Mouse (Mus musculus): ENCODE data around the gene Kif23.

DNA sequence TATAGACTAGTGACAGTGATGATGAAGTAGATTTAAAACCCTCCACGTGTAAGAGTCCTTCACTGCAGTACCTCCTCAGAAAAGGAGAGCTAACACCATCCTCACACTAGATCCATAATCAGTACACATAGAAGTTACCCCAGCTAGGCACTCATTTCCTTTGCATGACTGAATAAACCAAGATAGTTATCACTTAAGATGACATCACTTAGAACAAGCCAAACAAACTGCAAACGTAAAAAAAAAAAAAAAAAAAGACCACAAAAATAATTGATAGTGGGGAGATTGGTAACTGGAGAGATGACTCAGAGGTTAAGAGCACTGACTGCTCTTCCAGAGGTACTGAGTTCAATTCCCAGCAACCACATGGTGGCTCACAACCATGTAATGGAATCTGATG is 13.2 kb downstream of the Kif23 start:
- TF ChIP-seq POLR2A (IDR thresholded peaks at IDR 0.05; ENCODE audit: borderline replicate concordance, insufficient read depth, low read length) (no peak), CTCF (IDR thresholded peaks at IDR 0.05; ENCODE audit: borderline replicate concordance, insufficient read depth, low read depth, low read length) (no peak)
